Mouse (Mus musculus) monocyte, adult 2 months (primary cell): ENCODE data around the gene Gnb3.
A peak's percentile ranks its signal among the peaks of the same experiment; 100 is the strongest.

Source experiments
- DNase-seq, 2 experiments: peaks; one replicate each; pipeline ENCODE4 v3.0.0; 2022; ENCODE audit warnings: low spot score in 2 of 2, low read depth in 1 of 2

The Gnb3 gene

GRCm38 (mm10) chr6:124840241-124841167 is at the start of gene Gnb3:
Gnb3 (minus strand) TSS chr6:124840275.
- no peak for DNase-seq

- no peak for DNase-seq
These were observed 48.6 kb upstream of the Gnb3 start for GRCm38 (mm10) chr6:124888555-124889125.

- no peak for DNase-seq
These were observed 47.9 kb upstream of the Gnb3 start, which contains the start of gene Cd4 for GRCm38 (mm10) chr6:124887986-124888385. Cd4 (minus strand) TSS chr6:124888221.

GRCm38 (mm10) chr6:124885956-124886381 is 45.9 kb upstream of the Gnb3 start:
- no peak for DNase-seq

- DNase-seq = no peak
These were observed 44.8 kb upstream of the Gnb3 start for GRCm38 (mm10) chr6:124884714-124885500.

- no peak for DNase-seq
These were observed 43.3 kb upstream of the Gnb3 start for GRCm38 (mm10) chr6:124883351-124883750.

- DNase-seq = no peak
These were observed 41.7 kb upstream of the Gnb3 start for GRCm38 (mm10) chr6:124881821-124882220.

GRCm38 (mm10) chr6:124879390-124879789 is 39.3 kb upstream of the Gnb3 start:
- DNase-seq = no peak

- no peak for DNase-seq
These were observed 34.3 kb upstream of the Gnb3 start for GRCm38 (mm10) chr6:124874348-124874747.

- DNase-seq = no peak
These were observed 26.5 kb upstream of the Gnb3 start for GRCm38 (mm10) chr6:124866560-124866959.

GRCm38 (mm10) chr6:124865766-124866362 is 25.8 kb upstream of the Gnb3 start:
- no peak for DNase-seq

GRCm38 (mm10) chr6:124863658-124864298 is 23.7 kb upstream of the Gnb3 start, which contains the start of gene Gpr162:
Gpr162 (minus strand) TSS chr6:124863983.
- DNase-seq = no peak

GRCm38 (mm10) chr6:124863125-124863657 is 23.1 kb upstream of the Gnb3 start:
- DNase-seq = no peak

- no peak for DNase-seq
These were observed 22.5 kb upstream of the Gnb3 start for GRCm38 (mm10) chr6:124862406-124863124.

GRCm38 (mm10) chr6:124861802-124862201 is 21.7 kb upstream of the Gnb3 start:
- DNase-seq = no peak

GRCm38 (mm10) chr6:124861266-124861665 is 21.2 kb upstream of the Gnb3 start:
- DNase-seq = no peak

- DNase-seq = no peak
These were observed 20.4 kb upstream of the Gnb3 start for GRCm38 (mm10) chr6:124860511-124860910.

GRCm38 (mm10) chr6:124859725-124860124 is 19.6 kb upstream of the Gnb3 start:
- peak; percentile 56 to 79 for DNase-seq

GRCm38 (mm10) chr6:124858561-124859318 is 18.7 kb upstream of the Gnb3 start:
- DNase-seq = no peak
